Mouse (Mus musculus): Measurements from ENCODE around the gene Btbd19.

Btbd19 gene

GRCm38 (mm10) chr4:117110985-117111384, 14.5 kb downstream of the Btbd19 start:
- DNase-seq = no peak

GRCm38 (mm10) chr4:117110249-117110648, 15.3 kb downstream of the Btbd19 start:
- no peak for DNase-seq

GRCm38 (mm10) chr4:117109330-117109729, 16.2 kb downstream of the Btbd19 start:
- no peak for DNase-seq

GRCm38 (mm10) chr4:117108524-117108849, 17.0 kb downstream of the Btbd19 start:
- no peak for DNase-seq

GRCm38 (mm10) chr4:117107813-117108523, 17.6 kb downstream of the Btbd19 start:
- DNase-seq = no peak

- DNase-seq = no peak
Measured at GRCm38 (mm10) chr4:117105127-117105526, 20.4 kb downstream of the Btbd19 start.

- no peak for DNase-seq
Measured at GRCm38 (mm10) chr4:117104672-117105071, 20.9 kb downstream of the Btbd19 start.

- peak; percentile 46 for DNase-seq
Measured at GRCm38 (mm10) chr4:117101218-117101617, 24.3 kb downstream of the Btbd19 start.

GRCm38 (mm10) chr4:117100036-117100435, 25.5 kb downstream of the Btbd19 start:
- no peak for DNase-seq

GRCm38 (mm10) chr4:117098764-117099036, 26.8 kb downstream of the Btbd19 start:
- no peak for DNase-seq

GRCm38 (mm10) chr4:117097969-117098763, 27.4 kb downstream of the Btbd19 start:
- DNase-seq = peak; percentile 71

GRCm38 (mm10) chr4:117096666-117097065, 28.9 kb downstream of the Btbd19 start:
- peak; percentile 37 for DNase-seq

GRCm38 (mm10) chr4:117095551-117096452, 29.7 kb downstream of the Btbd19 start, which contains the start of gene Ptch2:
Ptch2 (plus strand) TSS chr4:117096075.
- peak; percentile 94 for DNase-seq

- no peak for DNase-seq
Measured at GRCm38 (mm10) chr4:117094626-117095361, 30.7 kb downstream of the Btbd19 start.

- DNase-seq = peak; percentile 24
Measured at GRCm38 (mm10) chr4:117090586-117090985, 34.9 kb downstream of the Btbd19 start.

GRCm38 (mm10) chr4:117087948-117088640, 37.4 kb downstream of the Btbd19 start:
- no peak for DNase-seq

- DNase-seq = no peak
Measured at GRCm38 (mm10) chr4:117071183-117071582, 54.3 kb downstream of the Btbd19 start.

- no peak for DNase-seq
Measured at GRCm38 (mm10) chr4:117070624-117071023, 54.9 kb downstream of the Btbd19 start.

- DNase-seq = no peak
Measured at GRCm38 (mm10) chr4:117069647-117070046, 55.9 kb downstream of the Btbd19 start.
